Mouse (Mus musculus) liver, postnatal 0 days (tissue): ENCODE data around the gene Col6a4. TPM values are rescaled to one million over a fixed set of nuclear protein-coding genes. Genes with fewer than 3 reads are reported as not detected.

Experiments used
- ATAC-seq: fragments of 200-750 bp; cut with Nextera tagmentation; 2 replicates; pipeline ENCODE4 v1.8.0; 2017; ENCODE audit warnings: mild to moderate bottlenecking, moderate library complexity
- DNase-seq: peaks from one replicate; pipeline ENCODE4 v3.0.0-alpha.2; 2016
- H3K27ac ChIP-seq: fragments of 300-500 bp; sonication (generic); 2 replicates; pipeline ENCODE4 v1.5.1; 2014; ENCODE audit warnings: antibody characterized with exemption, moderate library complexity, mild to moderate bottlenecking, low read depth
- H3K27me3 ChIP-seq: fragments of 300-500 bp; sonication (generic); 2 replicates; pipeline ENCODE4 v1.6.1; 2014; ENCODE audit warnings: low read length, control low read depth, mixed read lengths; ENCODE audit not compliant: insufficient read depth
- H3K36me3 ChIP-seq: fragments of 300-500 bp; sonication (generic); replicated peaks from 2 replicates; pipeline ENCODE4 v1.6.1; 2014; ENCODE audit warnings: mild to moderate bottlenecking, control low read depth, low read length, moderate library complexity, mixed read lengths; ENCODE audit not compliant: insufficient read depth
- H3K4me1 ChIP-seq: fragments of 300-500 bp; sonication (generic); 2 replicates; pipeline ENCODE4 v1.6.1; 2014; ENCODE audit warnings: antibody characterized with exemption, mild to moderate bottlenecking, control low read depth; ENCODE audit not compliant: insufficient read depth
- H3K4me2 ChIP-seq: fragments of 300-500 bp; sonication (generic); 2 replicates; pipeline ENCODE4 v1.6.1; 2014; ENCODE audit warnings: low read depth, mild to moderate bottlenecking, low read length, moderate library complexity, mixed read lengths
- H3K4me3 ChIP-seq: fragments of 300-500 bp; sonication (generic); 2 replicates; pipeline ENCODE4 v1.5.1; 2014; ENCODE audit warnings: low read depth, low read length
- H3K9ac ChIP-seq: fragments of 300-500 bp; sonication (generic); replicated peaks from 2 replicates; pipeline ENCODE4 v1.6.1; 2014; ENCODE audit warnings: mild to moderate bottlenecking, moderate library complexity
- H3K9me3 ChIP-seq: fragments of 300-500 bp; sonication (generic); 2 replicates; pipeline ENCODE4 v1.6.1; 2016; ENCODE audit warnings: mild to moderate bottlenecking, control low read depth, low read length, mixed read lengths
- CTCF ChIP-seq: sonication (generic); IDR thresholded peaks from 2 replicates; pipeline ENCODE4 v1.5.1; 2016; ENCODE audit warnings: antibody characterized with exemption, low read depth
- EP300 ChIP-seq: IDR thresholded peaks from 2 replicates; pipeline ENCODE4 v1.6.1; 2016; ENCODE audit warnings: antibody characterized with exemption, low read depth, mild to moderate bottlenecking
- WGBS: fragments of 180-500 bp; shearing (Covaris S2); extraction: QIAGEN DNeasy Blood & Tissue Kit; methylation state at CpG from one replicate; pipeline ENCODE4 v1.1.7; 2014; ENCODE audit not compliant: insufficient replicate concordance; 5-methylcytosine and 5-hydroxymethylcytosine counted together
- polyA plus RNA-seq: library from polyadenylated mRNA; unstranded; fragments of >200 nt; fragmentation: Nextera tagmentation; extraction: Ambion mirVana; gene quantifications from 2 replicates; pipeline ENCODE4 v1.2.1, GENCODE M21; 2015

Col6a4 gene
- polyA plus RNA-seq, 1 experiment from 2014 or later, result not detected

GRCm38 (mm10) chr9:106043921-106044503 is 52.6 kb downstream of the Col6a4 start:
- Histone ChIP-seq H3K9me3 (no peaks in the 10 kb centered on the region), H3K27ac (no peak overlapping the region), H3K27me3 (no peaks in the 10 kb centered on the region), H3K4me1 (no peaks in the 10 kb centered on the region), H3K4me2 (no peak overlapping the region), H3K4me3 (no peak overlapping the region), H3K36me3 (no peaks in the 10 kb centered on the region), H3K9ac (no peak overlapping the region)
- WGBS, result 79% methylated on average over 9 of the region's 9 CpGs
- ATAC-seq (no peak), DNase-seq (no peak)
- TF ChIP-seq EP300 (no peak), CTCF (no peak)

DNA sequence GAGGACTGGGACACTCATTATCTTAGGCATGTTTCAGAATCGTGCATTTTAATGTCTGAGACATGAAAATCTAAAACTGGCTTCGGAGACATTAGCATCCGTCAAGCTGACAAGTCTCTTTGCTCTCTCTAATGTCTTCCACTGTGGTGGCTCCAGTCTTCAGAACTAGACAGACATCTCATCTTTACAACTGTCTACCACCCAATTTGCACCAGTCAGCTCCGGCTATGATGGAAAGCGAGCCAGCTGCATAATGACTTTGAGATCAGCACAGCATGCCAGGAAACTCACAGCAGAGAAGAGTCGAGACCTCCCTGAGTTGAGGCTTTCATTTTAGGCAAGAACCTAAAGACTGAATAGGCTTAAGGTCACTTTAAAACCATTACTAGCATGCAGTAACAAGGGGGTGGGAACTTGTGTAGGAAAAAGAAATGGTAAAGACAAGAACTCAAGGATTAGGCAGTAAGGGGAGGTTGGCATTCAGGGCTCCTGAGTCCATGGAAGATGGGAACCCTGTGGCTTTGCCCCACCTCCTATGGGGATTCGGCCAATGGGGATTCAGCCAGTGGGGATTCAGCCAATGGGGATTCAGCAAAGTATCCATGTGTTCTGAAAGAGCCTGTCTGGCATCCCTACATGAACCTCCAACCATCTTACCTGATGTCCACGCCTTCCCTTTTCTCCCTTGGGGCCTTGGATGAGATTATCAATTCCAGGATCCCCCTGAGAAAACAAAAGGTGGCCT is 56.5 kb downstream of the Col6a4 start:
- TF ChIP-seq EP300 (no peak), CTCF (no peak)
- Histone ChIP-seq H3K27ac (no peak overlapping the region), H3K36me3 (no peaks in the 10 kb centered on the region), H3K4me1 (no peaks in the 10 kb centered on the region), H3K9ac (no peak overlapping the region), H3K4me2 (no peak overlapping the region), H3K27me3 (no peaks in the 10 kb centered on the region), H3K4me3 (no peak overlapping the region), H3K9me3 (no peaks in the 10 kb centered on the region)
- ATAC-seq (no peak), DNase-seq (no peak)
- 68% methylated on average over 8 of the region's 8 CpGs for WGBS

DNA sequence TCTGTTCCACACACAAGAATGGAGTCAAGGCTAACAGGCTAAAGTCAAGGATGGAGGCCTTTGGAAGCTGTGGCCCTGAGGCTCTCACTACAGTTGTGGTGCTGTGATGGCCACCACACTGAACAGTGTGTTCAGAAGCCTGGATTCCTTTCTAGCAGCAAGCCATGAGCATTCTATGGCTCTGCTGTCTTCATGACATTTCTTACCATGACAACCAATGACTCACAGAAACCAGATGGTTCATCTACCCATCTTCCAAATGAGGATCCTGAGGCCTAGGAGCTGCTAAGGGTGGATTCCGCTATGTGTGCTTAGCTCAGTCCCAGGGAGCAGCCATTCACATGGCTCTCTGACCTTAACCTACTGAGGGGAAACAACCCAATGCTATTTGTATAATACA is 57.3 kb downstream of the Col6a4 start:
- H3K4me3 ChIP-seq, result no peak overlapping the region
- H3K9ac ChIP-seq, result no peak overlapping the region
- TF ChIP-seq CTCF (no peak), EP300 (no peak)
- H3K4me1 ChIP-seq, result no peaks in the 10 kb centered on the region
- H3K36me3 ChIP-seq, result no peaks in the 10 kb centered on the region
- DNase-seq (no peak), ATAC-seq (no peak)
- H3K27ac ChIP-seq, result no peak overlapping the region
- H3K4me2 ChIP-seq, result no peak overlapping the region
- no peaks in the 10 kb centered on the region for H3K27me3 ChIP-seq
- 70% methylated on average over 1 of the region's 1 CpGs for WGBS
- H3K9me3 ChIP-seq, result no peaks in the 10 kb centered on the region

DNA sequence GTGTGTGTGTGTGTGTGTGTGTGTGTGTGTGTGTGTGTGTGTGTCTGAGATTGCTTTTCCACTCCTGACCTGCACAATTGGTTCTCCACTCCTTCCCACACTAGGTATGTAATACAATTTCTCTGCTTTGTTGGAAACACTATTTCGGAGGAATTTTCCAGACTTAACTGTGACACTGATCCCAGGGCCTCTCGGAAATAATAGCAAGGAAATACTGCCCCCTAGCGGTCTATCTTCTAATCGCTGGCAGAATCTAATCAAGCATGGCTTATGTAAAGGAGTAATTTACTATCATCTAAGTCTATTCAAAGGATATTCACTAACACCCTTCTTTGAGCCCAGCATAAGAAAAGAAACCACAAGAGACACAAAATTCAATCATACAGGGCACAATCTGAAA is 57.7 kb downstream of the Col6a4 start:
- TF ChIP-seq EP300, result no peak
- peak; percentile 68 for TF ChIP-seq CTCF
- Histone ChIP-seq H3K9ac (no peak overlapping the region), H3K4me3 (no peak overlapping the region), H3K9me3 (no peaks in the 10 kb centered on the region), H3K27ac (no peak overlapping the region), H3K4me1 (no peaks in the 10 kb centered on the region), H3K4me2 (no peak overlapping the region), H3K36me3 (no peaks in the 10 kb centered on the region), H3K27me3 (no peaks in the 10 kb centered on the region)
- DNase-seq (peak; percentile 42), ATAC-seq (no peak)
- 9% methylated on average over 4 of the region's 4 CpGs for WGBS

DNA sequence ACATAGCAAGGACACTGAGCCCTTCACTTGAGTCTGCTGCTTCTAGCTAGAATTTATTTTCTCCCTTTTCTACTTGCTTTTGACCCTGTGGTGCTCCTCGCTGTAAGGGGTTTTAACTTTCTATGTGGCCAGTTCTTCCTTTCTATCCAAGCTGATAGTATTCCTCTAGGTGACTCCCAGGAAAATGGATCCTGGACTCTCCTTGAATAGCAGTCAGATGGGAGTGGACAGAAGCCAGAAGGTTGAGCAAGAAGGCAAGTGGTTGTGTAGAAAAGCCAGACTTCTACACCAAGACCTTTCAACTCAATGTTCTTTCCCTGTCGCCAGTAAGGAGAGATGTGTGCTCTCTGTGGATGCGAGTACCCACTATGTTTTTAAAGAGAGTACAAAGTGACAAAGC is 80.9 kb downstream of the Col6a4 start:
- 76% methylated on average over 3 of the region's 3 CpGs for WGBS
- Histone ChIP-seq H3K4me2 (no peak overlapping the region), H3K36me3 (no peaks in the 10 kb centered on the region), H3K27me3 (no peaks in the 10 kb centered on the region), H3K4me1 (no peaks in the 10 kb centered on the region), H3K4me3 (no peak overlapping the region), H3K9me3 (no peaks in the 10 kb centered on the region), H3K27ac (no peak overlapping the region), H3K9ac (no peak overlapping the region)
- DNase-seq, result no peak
- TF ChIP-seq CTCF, result no peak
- ATAC-seq, result no peak

- H3K27me3 ChIP-seq, result no peaks in the 10 kb centered on the region
- no peaks in the 10 kb centered on the region for H3K4me1 ChIP-seq
- DNase-seq (no peak), ATAC-seq (no peak)
- no peaks in the 10 kb centered on the region for H3K36me3 ChIP-seq
- H3K4me2 ChIP-seq, result no peak overlapping the region
- no peak overlapping the region for H3K9ac ChIP-seq
- 84% methylated on average over 11 of the region's 11 CpGs for WGBS
- H3K4me3 ChIP-seq, result no peak overlapping the region
- H3K27ac ChIP-seq, result no peak overlapping the region
- H3K9me3 ChIP-seq, result no peaks in the 10 kb centered on the region
- TF ChIP-seq EP300 (no peak), CTCF (no peak)
These were observed 83.4 kb downstream of the Col6a4 start for GRCm38 (mm10) chr9:106013139-106013538.
